Mouse (Mus musculus) duodenum, adult 2 months (tissue): ENCODE measurements around the gene Zfp292. TPM values are rescaled to one million over a fixed set of nuclear protein-coding genes. Genes with fewer than 3 reads are reported as not detected.

Source experiments
- polyA plus RNA-seq: library from polyadenylated mRNA; depleted of rRNA; stranded (reverse); fragments of >200 nt; gene quantifications from 2 replicates; pipeline ENCODE4 v1.2.3, GENCODE M21; 2012; ENCODE audit warnings: low replicate concordance; rRNA removed

Gene Zfp292
- 0.36 and 0.47 TPM in 2 replicates for polyA plus RNA-seq

DNA sequence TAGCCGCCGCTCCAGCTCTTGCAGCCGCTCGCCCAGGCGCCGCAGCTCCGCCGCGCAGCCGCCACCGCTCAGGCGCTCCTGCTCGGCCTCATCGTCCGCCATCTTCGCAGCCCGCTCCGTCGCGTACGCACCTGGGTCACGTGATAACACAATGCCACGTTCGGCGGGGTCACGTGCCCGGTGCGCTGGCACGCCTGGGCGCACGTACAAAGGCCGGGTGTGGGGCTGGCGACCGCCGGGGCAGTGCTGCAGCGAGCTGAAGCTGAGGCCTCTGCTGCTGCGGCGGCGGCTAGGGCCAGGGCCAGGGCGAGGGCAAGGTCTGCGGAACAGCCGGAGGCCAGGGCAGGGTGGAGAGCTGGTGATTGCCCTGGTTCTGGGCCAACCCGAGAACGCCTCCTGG is at the start of gene Zfp292:
Gene Zfp292, minus strand, starts transcription at position 143 of the 400 bp plus-strand sequence.

DNA sequence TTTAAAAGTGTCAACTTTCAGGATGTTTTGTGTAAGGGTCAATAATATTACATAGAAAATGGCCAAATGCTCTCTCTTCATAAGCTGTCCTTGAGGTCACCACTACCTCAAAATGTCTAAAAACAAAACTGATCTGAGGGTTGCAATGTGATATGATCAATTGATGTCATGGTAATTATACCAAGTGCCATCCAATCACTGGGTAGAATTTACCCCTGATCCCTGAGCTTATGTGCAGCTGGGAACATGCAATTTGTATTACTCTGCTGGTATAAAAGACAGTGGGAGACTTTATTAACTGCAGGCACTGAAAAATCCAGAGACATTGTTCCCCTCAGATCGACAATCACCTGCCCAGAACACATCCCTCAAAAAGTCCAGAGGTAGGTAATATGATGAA is 10.7 kb upstream of the Zfp292 start, which contains the start of gene Cga:
Gene Cga, plus strand, starts transcription at position 301 of the 400 bp plus-strand sequence.

GRCm38 (mm10) chr4:34777677-34778527 is 104.9 kb downstream of the Zfp292 start, which contains the start of gene Smim8:
TSS of gene Smim8 (minus strand) at chr4:34778423.

GRCm38 (mm10) chr4:34756163-34756562 is 126.6 kb downstream of the Zfp292 start, which contains the start of gene Gm136:
TSS of gene Gm136 (minus strand) at chr4:34756263.

Other genes with a start within 250 kb of the Zfp292 start
- 3.7 and 5.4 TPM in 2 replicates for gene Slc35a1, start 195.5 kb downstream of the Zfp292 start, polyA plus RNA-seq
- not detected in 2 replicates for gene Cfap206, start 152.8 kb downstream of the Zfp292 start, polyA plus RNA-seq
- gene Gm136, start 126.7 kb downstream of the Zfp292 start, polyA plus RNA-seq, result not detected in 2 replicates
- 0.37 and 0.50 TPM in 2 replicates for gene Smim8, start 104.5 kb downstream of the Zfp292 start, polyA plus RNA-seq
- gene Cga, start 10.8 kb upstream of the Zfp292 start, polyA plus RNA-seq, result not detected in 2 replicates